Comparison of ENCODE assay signal across 29 mouse cellular contexts in the genomic region with DNA sequence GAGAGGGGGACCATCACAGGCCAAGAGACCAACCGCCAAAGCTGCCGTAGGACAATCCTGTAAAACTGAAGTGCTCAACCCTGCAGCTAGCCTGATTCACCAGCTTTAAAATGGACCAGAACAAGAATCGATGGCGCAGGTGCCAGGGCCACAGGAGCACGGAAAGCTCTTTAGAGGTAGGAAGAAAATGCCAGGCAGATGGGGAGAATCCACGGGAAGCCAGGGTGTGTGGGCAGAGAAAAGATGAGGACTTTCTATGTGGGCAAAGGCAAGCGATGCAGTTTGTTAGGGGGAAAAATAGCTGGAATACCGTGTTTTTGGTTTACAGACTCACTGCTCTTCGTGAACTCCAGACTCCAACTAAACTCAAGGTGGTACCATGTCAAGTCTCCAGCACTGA. TPM values are rescaled to one million over a fixed set of nuclear protein-coding genes. Genes with fewer than 3 reads are reported as not detected.
DNase-seq lines count a peak whose midpoint lies in the region; ATAC-seq and TF ChIP-seq lines count a peak whose summit lies in the region.
"Had no signal": no experiment of that assay in that cellular context is flagged by ENCODE, and none has a peak within 500 bp of the region (broad histone marks: within the 10 kb centered on the region; RNA-seq: fewer than 3 reads in every experiment).

No protein-coding gene starts in this region.

- no peak for TF ChIP-seq CTCF in kidney, adult 2 months (conservative IDR thresholded peaks at IDR 0.05; ENCODE audit: insufficient read depth, insufficient read length, low read depth, low read length)

- TF ChIP-seq POLR2A in kidney, adult 2 months (IDR thresholded peaks at IDR 0.05; ENCODE audit: low read depth, low read length), result no peak

- no peaks in the 10 kb centered on the region for H3K27me3 ChIP-seq in kidney, adult 2 months (replicated peaks; ENCODE audit: control insufficient read depth, insufficient read depth, low read length)
- H3K27me3 ChIP-seq: heart, embryonic 12.5 days; intestine, embryonic 15.5 days; midbrain, embryonic 13.5 days; neural tube, embryonic 12.5 days had no signal

- intact Hi-C loops in left cerebral cortex, postnatal 14 days (cut with DNase I), result no loop called here
- intact Hi-C loops in left cerebral cortex, postnatal 4 days (cut with DNase I), result no loop called here

- H3K4me1 ChIP-seq in kidney, adult 2 months (ENCODE audit: control insufficient read depth, insufficient read depth, low read length), result no peaks in the 10 kb centered on the region
- H3K4me1 ChIP-seq: heart, embryonic 12.5 days; intestine, embryonic 15.5 days; midbrain, embryonic 13.5 days; neural tube, embryonic 12.5 days had no signal

- WGBS in kidney, adult 2 months, result 90% methylated on average over 9 of the region's 9 CpGs

- H3K4me3 ChIP-seq in kidney, adult 2 months (ENCODE audit: insufficient read depth, low read depth, low read length), result no peak overlapping the region
- H3K4me3 ChIP-seq: heart, embryonic 12.5 days; intestine, embryonic 15.5 days; limb, embryonic 10.5 days; midbrain, embryonic 13.5 days; neural tube, embryonic 12.5 days had no signal

- peak; percentile 13 to 26 for DNase-seq in cerebellum, postnatal 25 days
- DNase-seq in cerebellum, adult 11 months, result no peak
- DNase-seq in left cerebral cortex, postnatal 14 days (ENCODE audit: low spot score in 2 of 2), result peak; percentile 20 to 27
- DNase-seq in left cerebral cortex, postnatal 4 days, result no peak
- peak; percentile 3 for DNase-seq in layer of hippocampus, adult 9-10 months (ENCODE audit: low spot score)
- peak; percentile 9 to 39 for DNase-seq in right cerebral cortex, postnatal 36 days (ENCODE audit: low spot score in 2 of 2)
- DNase-seq in kidney, adult 2 months, result no peak
- DNase-seq: B cell, adult 2 months; heart, adult 11 months; kidney, postnatal 36 days; liver, postnatal 0 days; lung, postnatal 14 days; thymus, postnatal 14 days had no signal

- H3K27ac ChIP-seq in kidney, adult 2 months (ENCODE audit: insufficient read depth, low read depth, low read length), result no peak overlapping the region
- H3K27ac ChIP-seq: hindbrain, embryonic 14.5 days; intestine, embryonic 15.5 days; limb, embryonic 10.5 days; midbrain, embryonic 13.5 days; neural tube, embryonic 12.5 days had no signal

- H3K36me3 ChIP-seq in kidney, adult 2 months (ENCODE audit: control insufficient read depth, insufficient read depth, low read length), result no peaks in the 10 kb centered on the region
- H3K36me3 ChIP-seq: heart, embryonic 12.5 days; intestine, embryonic 15.5 days; limb, embryonic 10.5 days; midbrain, embryonic 13.5 days; neural tube, embryonic 12.5 days had no signal

- no peak for ATAC-seq in CD4-positive, CD25-positive, alpha-beta regulatory T cell, adult 4 months
- ATAC-seq: forebrain, embryonic 16.5 days; intestine, embryonic 15.5 days; liver, postnatal 0 days; midbrain, embryonic 13.5 days had no signal

RNA-seq across cellular contexts. Expression of gene Cyp19a1, which starts 53.0 kb away (rescaled TPM):
- 1 to 10 TPM in 1 of 2 experiments, not detected in 1; 1.1 TPM for total RNA-seq in left cerebral cortex, postnatal 14 days (2021)
- total RNA-seq in left cerebral cortex, postnatal 4 days (2021), result under 1 TPM; 0.14 to 0.16 TPM
- polyA plus RNA-seq in kidney, adult 2 months (2012; rRNA removed), result not detected in 2 replicates
- under 1 TPM; 0.22 to 0.32 TPM for polyA plus RNA-seq in CD4-positive, CD25-positive, alpha-beta regulatory T cell, adult 4 months (2017; shearing (Covaris generic))
- total RNA-seq: adrenal gland, adult 18-20 months; gastrocnemius, adult 8-10 months; heart, postnatal 25 days; liver, adult 2 months; megakaryocyte, adult 5-6 weeks had no signal
- polyA plus RNA-seq: embryonic facial prominence, embryonic 14.5 days; heart, embryonic 12.5 days; hindbrain, embryonic 14.5 days; intestine, embryonic 15.5 days; kidney, embryonic 14.5 days; limb, embryonic 10.5 days; liver, adult 2 months; liver, postnatal 0 days; stomach, embryonic 16.5 days had no signal

Comparison
In these comparisons a context has a peak if more than half of its experiments do, and no peak if none do; other contexts are left out.
1. DNase-seq: peak in cerebellum, postnatal 25 days (2 of 2), left cerebral cortex, postnatal 14 days (2 of 2), layer of hippocampus, adult 9-10 months (single experiment) and right cerebral cortex, postnatal 36 days (2 of 2); none in cerebellum, adult 11 months (single experiment), left cerebral cortex, postnatal 4 days (single experiment) and kidney, adult 2 months (single experiment).